Mouse (Mus musculus) heart, embryonic 11.5 days (tissue): ENCODE data around the gene Rxylt1. TPM values are rescaled to one million over a fixed set of nuclear protein-coding genes. Genes with fewer than 3 reads are reported as not detected.

Source experiments
- ATAC-seq: fragments of 200-750 bp; cut with Nextera tagmentation; replicated peaks from 2 replicates; pipeline ENCODE4 v1.8.0; 2017; ENCODE audit warnings: moderate library complexity; ENCODE audit not compliant: insufficient number of reproducible peaks, low FRiP score, low TSS enrichment
- H3K27ac ChIP-seq: fragments of 300-500 bp; sonication (generic); 2 replicates; pipeline ENCODE4 v1.5.1; 2014; ENCODE audit warnings: mild to moderate bottlenecking, low read depth, low read length
- H3K27me3 ChIP-seq: fragments of 300-500 bp; sonication (generic); 2 replicates; pipeline ENCODE4 v1.6.1; 2014; ENCODE audit warnings: mild to moderate bottlenecking, low read length, mixed read lengths; ENCODE audit not compliant: control insufficient read depth, insufficient read depth
- H3K36me3 ChIP-seq: fragments of 300-500 bp; sonication (generic); 2 replicates; pipeline ENCODE4 v1.6.1; 2014; ENCODE audit warnings: mild to moderate bottlenecking, low read length, moderate library complexity, mixed read lengths; ENCODE audit not compliant: control insufficient read depth, insufficient read depth
- H3K4me1 ChIP-seq: fragments of 300-500 bp; sonication (generic); 2 replicates; pipeline ENCODE4 v1.6.1; 2014; ENCODE audit warnings: low read length; ENCODE audit not compliant: control insufficient read depth, insufficient read depth
- H3K4me2 ChIP-seq: fragments of 300-500 bp; sonication (generic); 2 replicates; pipeline ENCODE4 v1.6.1; 2014; ENCODE audit warnings: mild to moderate bottlenecking, moderate library complexity
- H3K4me3 ChIP-seq: fragments of 300-500 bp; sonication (generic); 2 replicates; pipeline ENCODE4 v1.5.1; 2014; ENCODE audit warnings: low read depth, low read length
- H3K9ac ChIP-seq: fragments of 300-500 bp; sonication (generic); 2 replicates; pipeline ENCODE4 v1.6.1; 2014; ENCODE audit warnings: mild to moderate bottlenecking, low read depth, low read length, moderate library complexity
- H3K9me3 ChIP-seq: fragments of 300-500 bp; sonication (generic); replicated peaks from 2 replicates; pipeline ENCODE4 v1.6.1; 2016; ENCODE audit warnings: low read length; ENCODE audit not compliant: control insufficient read depth
- WGBS: fragments of 180-500 bp; shearing (Covaris S2); extraction: QIAGEN DNeasy Blood & Tissue Kit; methylation state at CpG from one replicate; pipeline ENCODE4 v1.1.7; 2014; ENCODE audit not compliant: insufficient replicate concordance; 5-methylcytosine and 5-hydroxymethylcytosine counted together
- polyA plus RNA-seq: library from polyadenylated mRNA; unstranded; fragments of >200 nt; fragmentation: Nextera tagmentation; extraction: Ambion mirVana; gene quantifications from 2 replicates; pipeline ENCODE4 v1.2.1, GENCODE M21; 2014

Gene Rxylt1
- polyA plus RNA-seq, 1 experiment from 2014 or later: 42.7 TPM

- H3K4me3 ChIP-seq: peak overlapping the region; percentile 78
- H3K4me2 ChIP-seq: peak overlapping the region; percentile 82
- 11% methylated on average over 40 of the region's 44 CpGs for WGBS
- H3K27me3 ChIP-seq: peaks cover 16% of the 10 kb centered on the region
- H3K36me3 ChIP-seq: no peaks in the 10 kb centered on the region
- peak overlapping the region; percentile 85 for H3K9ac ChIP-seq
- H3K4me1 ChIP-seq: peaks cover 5% of the 10 kb centered on the region; the same call in 1 of the 2 replicates
- H3K27ac ChIP-seq: peak overlapping the region; percentile 77
- ATAC-seq: peak; percentile 68
- H3K9me3 ChIP-seq: no peaks in the 10 kb centered on the region
These were observed 49.3 kb downstream of the Rxylt1 start for GRCm38 (mm10) chr10:122047727-122048365.

GRCm38 (mm10) chr10:122046904-122047726, 50.1 kb downstream of the Rxylt1 start, which contains the start of gene Srgap1:
TSS of gene Srgap1 (minus strand) at chr10:122047315.
- H3K9me3 ChIP-seq: no peaks in the 10 kb centered on the region
- H3K4me3 ChIP-seq: peak within 1 kb of the TSS; percentile 78
- peaks cover 16% of the 10 kb centered on the region for H3K27me3 ChIP-seq
- under 1% methylated on average over 31 of the region's 79 CpGs for WGBS
- H3K27ac ChIP-seq: peak within 1 kb of the TSS; percentile 77
- peaks cover 5% of the 10 kb centered on the region; the same call in 1 of the 2 replicates for H3K4me1 ChIP-seq
- H3K9ac ChIP-seq: peak within 1 kb of the TSS; percentile 85
- ATAC-seq: peak; percentile 67
- H3K4me2 ChIP-seq: peak within 1 kb of the TSS; percentile 82
- H3K36me3 ChIP-seq: no peaks in the 10 kb centered on the region

DNA sequence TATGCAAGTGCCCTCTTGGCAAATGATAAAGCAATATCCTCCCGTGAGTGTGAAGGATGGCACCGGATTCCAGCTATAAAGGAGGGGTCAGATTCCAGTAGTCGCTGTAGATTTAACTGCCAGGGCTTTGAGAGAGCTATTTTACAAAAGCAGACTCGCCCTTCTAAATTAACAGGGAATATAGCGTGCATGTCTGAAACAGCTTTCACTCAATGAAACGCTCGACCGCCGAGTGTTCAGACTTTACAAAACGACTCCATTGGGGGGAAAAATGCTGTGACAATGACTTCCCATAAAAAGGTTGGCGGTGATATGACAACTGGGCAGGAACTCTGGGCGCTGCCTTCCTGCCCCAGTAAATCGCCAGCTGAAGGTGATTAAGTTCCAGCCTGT, 50.7 kb downstream of the Rxylt1 start:
- peaks cover 16% of the 10 kb centered on the region for H3K27me3 ChIP-seq
- H3K36me3 ChIP-seq: no peaks in the 10 kb centered on the region
- H3K9me3 ChIP-seq: no peaks in the 10 kb centered on the region
- peak overlapping the region; percentile 78 for H3K4me3 ChIP-seq
- WGBS: 3% methylated on average over 13 of the region's 13 CpGs
- peak overlapping the region; percentile 77 for H3K27ac ChIP-seq
- no peak for ATAC-seq
- peak overlapping the region; percentile 82 for H3K4me2 ChIP-seq
- peaks cover 5% of the 10 kb centered on the region; the same call in 1 of the 2 replicates for H3K4me1 ChIP-seq
- peak overlapping the region; percentile 85 for H3K9ac ChIP-seq

DNA sequence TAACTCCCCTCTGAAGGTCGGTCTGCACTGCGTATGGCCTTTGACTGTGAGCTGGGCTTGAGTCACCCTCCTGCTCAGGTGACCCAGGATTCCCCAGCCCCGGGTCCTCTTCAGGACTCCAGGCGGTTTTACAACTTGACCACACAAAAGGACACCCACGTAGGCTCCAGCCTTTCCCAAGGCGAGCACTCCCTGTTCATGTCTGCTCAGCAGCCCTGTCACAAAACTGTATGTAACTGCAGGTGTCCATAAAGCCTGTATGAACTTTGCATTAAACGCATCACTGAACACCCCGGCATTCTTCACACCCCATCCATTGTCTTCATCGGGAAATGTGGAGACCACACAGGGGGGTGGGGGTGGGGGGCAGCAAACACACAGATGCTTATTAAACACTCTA, 51.2 kb downstream of the Rxylt1 start:
- Histone ChIP-seq H3K9ac (peak overlapping the region; percentile 56; the same call in 1 of the 2 replicates), H3K27ac (no peak overlapping the region), H3K4me2 (peak overlapping the region; percentile 82), H3K36me3 (no peaks in the 10 kb centered on the region), H3K27me3 (peaks cover 16% of the 10 kb centered on the region), H3K9me3 (no peaks in the 10 kb centered on the region), H3K4me1 (peaks cover 5% of the 10 kb centered on the region; the same call in 1 of the 2 replicates), H3K4me3 (peak overlapping the region; percentile 78)
- ATAC-seq: no peak
- 31% methylated on average over 9 of the region's 9 CpGs for WGBS

- peaks cover 16% of the 10 kb centered on the region for H3K27me3 ChIP-seq
- H3K4me1 ChIP-seq: peaks cover 5% of the 10 kb centered on the region; the same call in 1 of the 2 replicates
- 70% methylated on average over 4 of the region's 4 CpGs for WGBS
- H3K4me3 ChIP-seq: no peak overlapping the region
- H3K9me3 ChIP-seq: no peaks in the 10 kb centered on the region
- no peaks in the 10 kb centered on the region for H3K36me3 ChIP-seq
- no peak overlapping the region for H3K9ac ChIP-seq
- H3K4me2 ChIP-seq: no peak overlapping the region
- no peak overlapping the region for H3K27ac ChIP-seq
- no peak for ATAC-seq
These were observed 52.2 kb downstream of the Rxylt1 start for GRCm38 (mm10) chr10:122044926-122045325.

- H3K4me1 ChIP-seq: peaks cover 5% of the 10 kb centered on the region; the same call in 1 of the 2 replicates
- no peak overlapping the region for H3K27ac ChIP-seq
- H3K9me3 ChIP-seq: no peaks in the 10 kb centered on the region
- ATAC-seq: no peak
- no peaks in the 10 kb centered on the region for H3K36me3 ChIP-seq
- no peak overlapping the region for H3K9ac ChIP-seq
- no peaks in the 10 kb centered on the region for H3K27me3 ChIP-seq
- H3K4me2 ChIP-seq: no peak overlapping the region
- WGBS: 39% methylated on average over 4 of the region's 4 CpGs
- no peak overlapping the region for H3K4me3 ChIP-seq
These were observed 56.8 kb downstream of the Rxylt1 start for GRCm38 (mm10) chr10:122040372-122040771.

GRCm38 (mm10) chr10:122039566-122039965, 57.6 kb downstream of the Rxylt1 start:
- WGBS: 83% methylated on average over 4 of the region's 4 CpGs
- ATAC-seq: no peak
- Histone ChIP-seq H3K9ac (no peak overlapping the region), H3K27me3 (no peaks in the 10 kb centered on the region), H3K27ac (no peak overlapping the region), H3K9me3 (no peaks in the 10 kb centered on the region), H3K4me3 (no peak overlapping the region), H3K4me2 (no peak overlapping the region), H3K4me1 (peaks cover 5% of the 10 kb centered on the region; the same call in 1 of the 2 replicates), H3K36me3 (no peaks in the 10 kb centered on the region)

- no peak overlapping the region for H3K4me3 ChIP-seq
- H3K27ac ChIP-seq: no peak overlapping the region
- H3K27me3 ChIP-seq: peaks cover 5% of the 10 kb centered on the region; the same call in 1 of the 2 replicates
- 55% methylated on average over 3 of the region's 3 CpGs for whole genome bisulfite sequencing
- no peak overlapping the region for H3K9ac ChIP-seq
- no peak for ATAC-seq
- no peaks in the 10 kb centered on the region for H3K36me3 ChIP-seq
- H3K4me2 ChIP-seq: no peak overlapping the region
- peaks cover 5% of the 10 kb centered on the region; the same call in 1 of the 2 replicates for H3K4me1 ChIP-seq
- H3K9me3 ChIP-seq: no peaks in the 10 kb centered on the region
These were observed 58.6 kb downstream of the Rxylt1 start for GRCm38 (mm10) chr10:122038554-122038953.
